Mouse (Mus musculus) limb, embryonic 13.5 days (tissue): ENCODE measurements around the gene Swi5. TPM values are rescaled to one million over a fixed set of nuclear protein-coding genes. Genes with fewer than 3 reads are reported as not detected.

Source experiments
- ATAC-seq: fragments of 200-750 bp; cut with Nextera tagmentation; 2 replicates; pipeline ENCODE4 v1.8.0; 2017; ENCODE audit warnings: low read depth, moderate number of reproducible peaks, moderate TSS enrichment; ENCODE audit not compliant: low FRiP score
- H3K27ac ChIP-seq: fragments of 300-500 bp; sonication (generic); 2 replicates; pipeline ENCODE4 v1.5.1; 2015; ENCODE audit warnings: inconsistent platforms, mild to moderate bottlenecking, moderate library complexity
- H3K27me3 ChIP-seq: fragments of 300-500 bp; sonication (generic); 2 replicates; pipeline ENCODE4 v1.6.1; 2015; ENCODE audit warnings: mild to moderate bottlenecking, inconsistent platforms
- H3K36me3 ChIP-seq: fragments of 300-500 bp; sonication (generic); 2 replicates; pipeline ENCODE4 v1.6.1; 2015; ENCODE audit warnings: inconsistent platforms, mild to moderate bottlenecking, moderate library complexity
- H3K4me1 ChIP-seq: fragments of 300-500 bp; sonication (generic); 2 replicates; pipeline ENCODE4 v1.6.1; 2015; ENCODE audit warnings: inconsistent platforms
- H3K4me2 ChIP-seq: fragments of 300-500 bp; sonication (generic); replicated peaks from 2 replicates; pipeline ENCODE4 v1.6.1; 2015; ENCODE audit warnings: inconsistent platforms, mild to moderate bottlenecking, moderate library complexity
- H3K4me3 ChIP-seq: fragments of 300-500 bp; sonication (generic); 2 replicates; pipeline ENCODE4 v1.5.1; 2015; ENCODE audit warnings: moderate library complexity, mild to moderate bottlenecking, inconsistent platforms
- H3K9ac ChIP-seq: fragments of 300-500 bp; sonication (generic); 2 replicates; pipeline ENCODE4 v1.6.1; 2015; ENCODE audit warnings: mild to moderate bottlenecking, inconsistent platforms
- H3K9me3 ChIP-seq: fragments of 300-500 bp; sonication (generic); 2 replicates; pipeline ENCODE4 v1.6.1; 2016; ENCODE audit warnings: inconsistent platforms
- WGBS: fragments of 180-500 bp; shearing (Covaris S2); methylation state at CpG from one replicate; pipeline ENCODE4 v1.1.7; 2015; 5-methylcytosine and 5-hydroxymethylcytosine counted together
- polyA plus RNA-seq: library from polyadenylated mRNA; unstranded; fragments of >200 nt; fragmentation: Nextera tagmentation; extraction: Ambion mirVana; gene quantifications from 2 replicates; pipeline ENCODE4 v1.2.1, GENCODE M21; 2015

Gene Swi5
- polyA plus RNA-seq, result 451 and 463 TPM in 2 replicates

GRCm38 (mm10) chr2:32287923-32288367 lies at the start of gene Swi5:
Swi5 (minus strand) TSS chr2:32288075.
- H3K9ac ChIP-seq, result peak within 1 kb of the TSS; percentile 94
- under 1% methylated on average over 41 of the region's 41 CpGs for WGBS
- peak within 1 kb of the TSS; percentile 90 for H3K4me3 ChIP-seq
- no peaks in the 10 kb centered on the region for H3K27me3 ChIP-seq
- H3K9me3 ChIP-seq, result no peaks in the 10 kb centered on the region
- peak within 1 kb of the TSS; percentile 91 for H3K4me2 ChIP-seq
- H3K4me1 ChIP-seq, result peaks cover 26% of the 10 kb centered on the region
- peaks cover 31% of the 10 kb centered on the region for H3K36me3 ChIP-seq
- peak within 1 kb of the TSS; percentile 63; the same call in 1 of the 2 replicates for H3K27ac ChIP-seq
- ATAC-seq, result peak; percentile 99

- 55% methylated on average over 15 of the region's 15 CpGs for WGBS
- no peaks in the 10 kb centered on the region for H3K9me3 ChIP-seq
- no peak for ATAC-seq
- no peak overlapping the region for H3K4me3 ChIP-seq
- H3K4me1 ChIP-seq, result peaks cover under 1% of the 10 kb centered on the region
- no peak overlapping the region for H3K9ac ChIP-seq
- H3K4me2 ChIP-seq, result no peak overlapping the region
- no peak overlapping the region for H3K27ac ChIP-seq
- peaks cover 94% of the 10 kb centered on the region for H3K36me3 ChIP-seq
- no peaks in the 10 kb centered on the region for H3K27me3 ChIP-seq
Measured at GRCm38 (mm10) chr2:32335888-32336287, 48.0 kb upstream of the Swi5 start.

- H3K4me3 ChIP-seq, result no peak overlapping the region
- peaks cover 71% of the 10 kb centered on the region for H3K36me3 ChIP-seq
- H3K9me3 ChIP-seq, result no peaks in the 10 kb centered on the region
- no peak overlapping the region for H3K27ac ChIP-seq
- no peaks in the 10 kb centered on the region for H3K27me3 ChIP-seq
- H3K9ac ChIP-seq, result no peak overlapping the region
- ATAC-seq, result no peak
- 89% methylated on average over 5 of the region's 5 CpGs for WGBS
- peaks cover 34% of the 10 kb centered on the region for H3K4me1 ChIP-seq
- H3K4me2 ChIP-seq, result no peak overlapping the region
Measured at GRCm38 (mm10) chr2:32332159-32332558, 44.3 kb upstream of the Swi5 start.

- peak overlapping the region; percentile 11 for H3K4me2 ChIP-seq
- peak overlapping the region; percentile 93 for H3K27ac ChIP-seq
- peaks cover 47% of the 10 kb centered on the region for H3K4me1 ChIP-seq
- H3K9me3 ChIP-seq, result no peaks in the 10 kb centered on the region
- no peak overlapping the region for H3K4me3 ChIP-seq
- H3K36me3 ChIP-seq, result peaks cover 68% of the 10 kb centered on the region
- H3K9ac ChIP-seq, result peak overlapping the region; percentile 50
- 10% methylated on average over 6 of the region's 6 CpGs for WGBS
- ATAC-seq, result peak; percentile 85
- H3K27me3 ChIP-seq, result no peaks in the 10 kb centered on the region
Measured at GRCm38 (mm10) chr2:32329531-32329930, 41.7 kb upstream of the Swi5 start.

GRCm38 (mm10) chr2:32328911-32329460 lies 41.1 kb upstream of the Swi5 start:
- no peak for ATAC-seq

GRCm38 (mm10) chr2:32327200-32327599 lies 39.3 kb upstream of the Swi5 start:
- peaks cover 64% of the 10 kb centered on the region for H3K36me3 ChIP-seq
- 64% methylated on average over 4 of the region's 4 CpGs for WGBS
- no peaks in the 10 kb centered on the region for H3K9me3 ChIP-seq

More at GRCm38 (mm10) chr2:32328911-32329460, 41.1 kb upstream of the Swi5 start:
- 21% methylated on average over 13 of the region's 13 CpGs for WGBS
- Histone ChIP-seq H3K27me3 (no peaks in the 10 kb centered on the region), H3K4me1 (peaks cover 47% of the 10 kb centered on the region), H3K9me3 (no peaks in the 10 kb centered on the region), H3K27ac (peak overlapping the region; percentile 93), H3K4me3 (no peak overlapping the region), H3K36me3 (peaks cover 68% of the 10 kb centered on the region), H3K4me2 (peak overlapping the region; percentile 19; the same call in 1 of the 2 replicates), H3K9ac (peak overlapping the region; percentile 50)

GRCm38 (mm10) chr2:32325342-32325741 lies 37.5 kb upstream of the Swi5 start:
- H3K4me3 ChIP-seq, result no peak overlapping the region
- H3K4me2 ChIP-seq, result no peak overlapping the region
- no peak overlapping the region for H3K9ac ChIP-seq
- no peaks in the 10 kb centered on the region for H3K9me3 ChIP-seq
- ATAC-seq, result no peak
- H3K4me1 ChIP-seq, result peaks cover 57% of the 10 kb centered on the region
- WGBS, result 63% methylated on average over 7 of the region's 7 CpGs
- H3K36me3 ChIP-seq, result peaks cover 50% of the 10 kb centered on the region
- H3K27ac ChIP-seq, result no peak overlapping the region
- H3K27me3 ChIP-seq, result no peaks in the 10 kb centered on the region

More at GRCm38 (mm10) chr2:32327200-32327599, 39.3 kb upstream of the Swi5 start:
- no peak for ATAC-seq
- Histone ChIP-seq H3K4me3 (no peak overlapping the region), H3K27ac (peak overlapping the region; percentile 55; the same call in 1 of the 2 replicates), H3K4me2 (no peak overlapping the region), H3K4me1 (peaks cover 48% of the 10 kb centered on the region), H3K9ac (no peak overlapping the region), H3K27me3 (no peaks in the 10 kb centered on the region)

DNA sequence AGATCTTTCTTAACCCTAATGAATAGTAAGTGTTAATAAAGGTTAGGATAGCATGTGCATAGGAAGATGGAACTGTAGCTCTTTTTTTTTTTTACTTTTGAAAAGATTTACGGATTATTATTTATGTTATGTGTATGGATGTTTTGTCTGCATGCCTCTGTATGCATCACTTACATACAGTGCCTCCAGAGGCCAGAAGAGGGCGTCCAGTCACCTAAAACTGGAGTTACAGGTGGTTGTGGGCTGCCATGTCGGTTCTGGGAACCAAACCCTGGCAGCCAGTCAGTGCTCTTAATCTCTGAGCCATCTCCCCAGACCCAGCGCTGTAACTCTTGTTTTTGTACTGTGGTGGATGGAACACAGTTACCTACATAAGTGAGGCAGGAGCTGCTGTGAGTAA lies 36.4 kb upstream of the Swi5 start:
- no peak overlapping the region for H3K4me2 ChIP-seq
- peaks cover 57% of the 10 kb centered on the region for H3K4me1 ChIP-seq
- no peaks in the 10 kb centered on the region for H3K27me3 ChIP-seq
- H3K27ac ChIP-seq, result no peak overlapping the region
- no peak overlapping the region for H3K4me3 ChIP-seq
- no peak overlapping the region for H3K9ac ChIP-seq
- peaks cover 50% of the 10 kb centered on the region for H3K36me3 ChIP-seq
- no peak for ATAC-seq
- WGBS, result 65% methylated on average over 4 of the region's 4 CpGs
- H3K9me3 ChIP-seq, result no peaks in the 10 kb centered on the region

- H3K27ac ChIP-seq, result peak overlapping the region; percentile 7; the same call in 1 of the 2 replicates
- H3K4me2 ChIP-seq, result no peak overlapping the region
- no peaks in the 10 kb centered on the region for H3K9me3 ChIP-seq
- 83% methylated on average over 7 of the region's 7 CpGs for WGBS
- H3K4me1 ChIP-seq, result peaks cover 50% of the 10 kb centered on the region
- H3K4me3 ChIP-seq, result no peak overlapping the region
- H3K27me3 ChIP-seq, result no peaks in the 10 kb centered on the region
- H3K9ac ChIP-seq, result no peak overlapping the region
- H3K36me3 ChIP-seq, result peaks cover 48% of the 10 kb centered on the region
- no peak for ATAC-seq
Measured at GRCm38 (mm10) chr2:32322754-32323741, 35.2 kb upstream of the Swi5 start.

GRCm38 (mm10) chr2:32321591-32322298 lies 33.9 kb upstream of the Swi5 start:
- no peak overlapping the region for H3K4me3 ChIP-seq
- H3K36me3 ChIP-seq, result peaks cover 42% of the 10 kb centered on the region
- peak overlapping the region; percentile 63; the same call in 1 of the 2 replicates for H3K27ac ChIP-seq
- no peak overlapping the region for H3K9ac ChIP-seq
- H3K27me3 ChIP-seq, result no peaks in the 10 kb centered on the region
- H3K4me2 ChIP-seq, result no peak overlapping the region
- WGBS, result 70% methylated on average over 9 of the region's 9 CpGs
- ATAC-seq, result no peak
- H3K4me1 ChIP-seq, result peaks cover 53% of the 10 kb centered on the region
- H3K9me3 ChIP-seq, result no peaks in the 10 kb centered on the region

GRCm38 (mm10) chr2:32320721-32321120 lies 32.8 kb upstream of the Swi5 start:
- Histone ChIP-seq H3K27ac (peak overlapping the region; percentile 100), H3K4me2 (peak overlapping the region; percentile 88), H3K9ac (no peak overlapping the region), H3K9me3 (no peaks in the 10 kb centered on the region), H3K4me3 (no peak overlapping the region), H3K36me3 (peaks cover 33% of the 10 kb centered on the region), H3K27me3 (no peaks in the 10 kb centered on the region), H3K4me1 (peaks cover 55% of the 10 kb centered on the region)
- WGBS, result 45% methylated on average over 11 of the region's 11 CpGs
- no peak for ATAC-seq
